ENCODE assay signal across 18 mouse cellular contexts in genomic region chr13:32783055-32783454, GRCm38 (mm10). TPM values are rescaled to one million over a fixed set of nuclear protein-coding genes. Genes with fewer than 3 reads are reported as not detected.
DNase-seq lines count a peak whose midpoint lies in the region; ATAC-seq and TF ChIP-seq lines count a peak whose summit lies in the region.
"Had no signal": no experiment of that assay in that cellular context is flagged by ENCODE, and none has a peak within 500 bp of the region (broad histone marks: within the 10 kb centered on the region; RNA-seq: fewer than 3 reads in every experiment).

No protein-coding gene starts in this region.

- WGBS in kidney, postnatal 0 days: 59% methylated on average over 5 of the region's 5 CpGs
- WGBS in midbrain, embryonic 14.5 days: 68% methylated on average over 5 of the region's 5 CpGs
- 64% methylated on average over 5 of the region's 5 CpGs for WGBS in midbrain, embryonic 15.5 days

- TF ChIP-seq CTCF in kidney, postnatal 0 days (IDR thresholded peaks at IDR 0.05; ENCODE audit: low read depth): peak; percentile 67

- DNase-seq in CD4-positive, CD25-positive, alpha-beta regulatory T cell, adult 2 months (ENCODE audit: low read depth, low spot score): peak; percentile 12
- DNase-seq in kidney, postnatal 0 days (ENCODE audit: low spot score): peak; percentile 60
- no peak for DNase-seq in kidney, adult 9 months
- peak; percentile 52 for DNase-seq in midbrain, embryonic 14.5 days
- DNase-seq in splenic B cell, adult 2 months (ENCODE audit: low read depth, low spot score): peak; percentile 8
- DNase-seq in gastrocnemius, postnatal 10 days: no peak
- DNase-seq: adrenal gland, adult 8-10 months; cerebellum, postnatal 36 days; gastrocnemius, postnatal 14 days; right cerebral cortex, postnatal 14 days had no signal

- H3K4me2 ChIP-seq in kidney, postnatal 0 days (ENCODE audit: low read length): no peak overlapping the region
- H3K4me2 ChIP-seq in midbrain, embryonic 14.5 days (ENCODE audit: low read length): no peak overlapping the region
- no peak overlapping the region for H3K4me2 ChIP-seq in midbrain, embryonic 15.5 days
- H3K4me2 ChIP-seq: heart, embryonic 15.5 days; hindbrain, embryonic 15.5 days; neural tube, embryonic 15.5 days had no signal

- ATAC-seq in CD4-positive, CD25-positive, alpha-beta regulatory T cell, adult 4 months: no peak
- ATAC-seq in kidney, postnatal 0 days (replicated peaks; ENCODE audit: low FRiP score, low read depth): no peak
- ATAC-seq in midbrain, embryonic 14.5 days (ENCODE audit: low FRiP score, low TSS enrichment): no peak
- ATAC-seq in midbrain, embryonic 15.5 days (replicated peaks): no peak

- H3K9me3 ChIP-seq in kidney, postnatal 0 days (replicated peaks; ENCODE audit: low read length): no peaks in the 10 kb centered on the region
- H3K9me3 ChIP-seq in midbrain, embryonic 14.5 days (ENCODE audit: control insufficient read depth, low read length): no peaks in the 10 kb centered on the region
- H3K9me3 ChIP-seq in midbrain, embryonic 15.5 days: no peaks in the 10 kb centered on the region
- H3K9me3 ChIP-seq: heart, embryonic 15.5 days; hindbrain, embryonic 15.5 days; neural tube, embryonic 15.5 days had no signal

- no peak overlapping the region for H3K27ac ChIP-seq in kidney, postnatal 0 days
- H3K27ac ChIP-seq in midbrain, embryonic 14.5 days (replicated peaks; ENCODE audit: low read depth, low read length): no peak overlapping the region
- no peak overlapping the region for H3K27ac ChIP-seq in midbrain, embryonic 15.5 days
- H3K27ac ChIP-seq: heart, embryonic 15.5 days; hindbrain, embryonic 15.5 days; neural tube, embryonic 15.5 days had no signal

- no peaks in the 10 kb centered on the region for H3K27me3 ChIP-seq in kidney, postnatal 0 days (ENCODE audit: insufficient read depth, low read length)
- no peaks in the 10 kb centered on the region for H3K27me3 ChIP-seq in midbrain, embryonic 14.5 days (ENCODE audit: control insufficient read depth, insufficient read depth, low read length)
- H3K27me3 ChIP-seq in midbrain, embryonic 15.5 days (replicated peaks): no peaks in the 10 kb centered on the region
- no peaks in the 10 kb centered on the region for H3K27me3 ChIP-seq in splenic B cell, adult 2 months (ENCODE audit: control insufficient read depth, insufficient read depth, low read length, poor library complexity, severe bottlenecking)
- H3K27me3 ChIP-seq: heart, embryonic 15.5 days; hindbrain, embryonic 15.5 days; neural tube, embryonic 15.5 days had no signal

- no peak overlapping the region for H3K9ac ChIP-seq in kidney, postnatal 0 days (ENCODE audit: low read depth, low read length)
- no peak overlapping the region for H3K9ac ChIP-seq in midbrain, embryonic 14.5 days (replicated peaks; ENCODE audit: low read length)
- H3K9ac ChIP-seq in midbrain, embryonic 15.5 days: no peak overlapping the region
- H3K9ac ChIP-seq: heart, embryonic 15.5 days; hindbrain, embryonic 15.5 days; neural tube, embryonic 15.5 days had no signal

- no peaks in the 10 kb centered on the region for H3K36me3 ChIP-seq in kidney, postnatal 0 days (ENCODE audit: insufficient read depth, low read length)
- no peaks in the 10 kb centered on the region for H3K36me3 ChIP-seq in midbrain, embryonic 14.5 days (ENCODE audit: control insufficient read depth, insufficient read depth, low read length)
- no peaks in the 10 kb centered on the region for H3K36me3 ChIP-seq in midbrain, embryonic 15.5 days (replicated peaks)
- H3K36me3 ChIP-seq in splenic B cell, adult 2 months (ENCODE audit: control insufficient read depth, insufficient read depth, low read length, poor library complexity, severe bottlenecking): no peaks in the 10 kb centered on the region
- H3K36me3 ChIP-seq: heart, embryonic 15.5 days; hindbrain, embryonic 15.5 days; neural tube, embryonic 15.5 days had no signal

- no peak overlapping the region for H3K4me3 ChIP-seq in kidney, postnatal 0 days (replicated peaks; ENCODE audit: low read depth, low read length)
- H3K4me3 ChIP-seq in midbrain, embryonic 14.5 days (replicated peaks; ENCODE audit: low read depth, low read length): no peak overlapping the region
- H3K4me3 ChIP-seq in midbrain, embryonic 15.5 days: no peak overlapping the region
- H3K4me3 ChIP-seq: heart, embryonic 15.5 days; hindbrain, embryonic 15.5 days; neural tube, embryonic 15.5 days had no signal

- H3K4me1 ChIP-seq in kidney, postnatal 0 days (replicated peaks; ENCODE audit: insufficient read depth, low read length): no peaks in the 10 kb centered on the region
- H3K4me1 ChIP-seq in midbrain, embryonic 14.5 days (ENCODE audit: control insufficient read depth, insufficient read depth, low read length): no peaks in the 10 kb centered on the region
- H3K4me1 ChIP-seq in midbrain, embryonic 15.5 days: no peaks in the 10 kb centered on the region
- H3K4me1 ChIP-seq: heart, embryonic 15.5 days; hindbrain, embryonic 15.5 days; neural tube, embryonic 15.5 days had no signal

RNA-seq across cellular contexts. Expression of gene Mylk4, which starts 0.7 kb away (rescaled TPM):
- not detected for polyA plus RNA-seq in CD4-positive, CD25-positive, alpha-beta regulatory T cell, adult 4 months (2017; shearing (Covaris generic))
- polyA plus RNA-seq in kidney, postnatal 0 days (2015; fragmentation: Nextera tagmentation; extraction: Ambion mirVana): 0.03 and 0.12 TPM in 2 replicates
- 0.20 TPM in 1 of 2 replicates, not detected in the other for polyA plus RNA-seq in midbrain, embryonic 14.5 days (2014; fragmentation: Nextera tagmentation; extraction: Ambion mirVana)
- polyA plus RNA-seq in midbrain, embryonic 15.5 days (2015; fragmentation: Nextera tagmentation; extraction: Ambion mirVana): 0.11 and 0.21 TPM in 2 replicates
- total RNA-seq in gastrocnemius, postnatal 10 days (2021): 100 to 1,000 TPM; 132 to 148 TPM

RNA-seq across cellular contexts. Expression of gene Wrnip1, which starts 18.8 kb away (rescaled TPM):
- 10 to 100 TPM in 1 of 2 experiments, 1 to 10 TPM in 1; 6.7 to 12.1 TPM for polyA plus RNA-seq in CD4-positive, CD25-positive, alpha-beta regulatory T cell, adult 4 months (2017; shearing (Covaris generic))
- polyA plus RNA-seq in kidney, postnatal 0 days (2015; fragmentation: Nextera tagmentation; extraction: Ambion mirVana): 19.4 and 25.8 TPM in 2 replicates
- 26.5 and 28.0 TPM in 2 replicates for polyA plus RNA-seq in midbrain, embryonic 14.5 days (2014; fragmentation: Nextera tagmentation; extraction: Ambion mirVana)
- 41.5 and 54.9 TPM in 2 replicates for polyA plus RNA-seq in midbrain, embryonic 15.5 days (2015; fragmentation: Nextera tagmentation; extraction: Ambion mirVana)
- 10 to 100 TPM; 13.0 to 16.4 TPM for total RNA-seq in gastrocnemius, postnatal 10 days (2021)

RNA-seq across cellular contexts. Expression of gene D930007J09Rik, which starts 19.6 kb away (rescaled TPM):
- not detected for polyA plus RNA-seq in CD4-positive, CD25-positive, alpha-beta regulatory T cell, adult 4 months (2017; shearing (Covaris generic))
- polyA plus RNA-seq in kidney, postnatal 0 days (2015; fragmentation: Nextera tagmentation; extraction: Ambion mirVana): not detected in 2 replicates
- polyA plus RNA-seq in midbrain, embryonic 14.5 days (2014; fragmentation: Nextera tagmentation; extraction: Ambion mirVana): not detected in 2 replicates
- not detected in 2 replicates for polyA plus RNA-seq in midbrain, embryonic 15.5 days (2015; fragmentation: Nextera tagmentation; extraction: Ambion mirVana)
- total RNA-seq in gastrocnemius, postnatal 10 days (2021): not detected
- total RNA-seq: gastrocnemius, postnatal 14 days had no signal
- polyA plus RNA-seq: heart, embryonic 15.5 days; hindbrain, embryonic 15.5 days; large intestine, adult 2 months; liver, embryonic 16.5 days; neural tube, embryonic 15.5 days; stomach, embryonic 16.5 days had no signal

Comparison
In these comparisons a context has a peak if more than half of its experiments do, and no peak if none do; other contexts are left out.
1. DNase-seq: peak in CD4-positive, CD25-positive, alpha-beta regulatory T cell, adult 2 months (single experiment), kidney, postnatal 0 days (single experiment), midbrain, embryonic 14.5 days (single experiment) and splenic B cell, adult 2 months (single experiment); none in kidney, adult 9 months (single experiment) and gastrocnemius, postnatal 10 days (single experiment).